Mouse (Mus musculus) cerebellum, adult 8-10 months (tissue): Measurements from ENCODE around the gene Gm5591.
"Not testable (repeated sequence)": the region's sequence is repeated elsewhere in the genome, so short reads cannot be mapped to it uniquely, and the experiment has no call there.

Experiments used
- DNase-seq: peaks from one replicate; pipeline ENCODE4 v3.0.0; 2022

Gm5591 gene

GRCm38 (mm10) chr7:38528093-38528492, at the start of gene Gm5591:
Gene Gm5591 (minus strand): TSS chr7:38528193.
- not testable (repeated sequence) for DNase-seq

GRCm38 (mm10) chr7:38488468-38488867, 39.5 kb downstream of the Gm5591 start:
- DNase-seq = not testable (repeated sequence)
